Mouse (Mus musculus): Measurements from ENCODE around the gene Prickle3.

The Prickle3 gene

GRCm38 (mm10) chrX:7657221-7657639 lies at the start of gene Prickle3:
Gene Prickle3, plus strand, starts transcription at chrX:7657260.
- in situ Hi-C loops (cut with MboI, MseI): no loop called here

DNA sequence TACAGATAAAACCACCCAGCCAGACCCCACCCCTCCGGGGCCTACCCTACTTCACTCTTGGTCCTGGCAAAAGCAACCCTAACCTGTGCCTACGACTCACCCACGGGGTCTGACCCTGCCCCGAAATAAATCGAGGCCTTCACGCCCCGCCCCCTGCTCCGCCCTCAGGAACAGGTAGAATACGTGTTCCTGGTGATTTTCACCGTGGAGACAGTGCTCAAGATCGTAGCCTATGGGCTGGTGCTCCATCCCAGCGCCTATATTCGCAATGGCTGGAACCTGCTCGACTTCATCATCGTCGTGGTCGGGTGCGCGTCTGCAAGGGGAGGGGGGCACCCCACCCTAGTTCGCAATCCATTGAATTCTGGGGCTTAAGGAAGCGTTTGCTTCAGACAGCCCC lies 47.0 kb upstream of the Prickle3 start:
- in situ Hi-C loops (cut with MboI, MseI): no loop called here

- in situ Hi-C loops (cut with MboI, MseI): no loop called here
These were observed 46.4 kb upstream of the Prickle3 start for GRCm38 (mm10) chrX:7610536-7611258.

DNA sequence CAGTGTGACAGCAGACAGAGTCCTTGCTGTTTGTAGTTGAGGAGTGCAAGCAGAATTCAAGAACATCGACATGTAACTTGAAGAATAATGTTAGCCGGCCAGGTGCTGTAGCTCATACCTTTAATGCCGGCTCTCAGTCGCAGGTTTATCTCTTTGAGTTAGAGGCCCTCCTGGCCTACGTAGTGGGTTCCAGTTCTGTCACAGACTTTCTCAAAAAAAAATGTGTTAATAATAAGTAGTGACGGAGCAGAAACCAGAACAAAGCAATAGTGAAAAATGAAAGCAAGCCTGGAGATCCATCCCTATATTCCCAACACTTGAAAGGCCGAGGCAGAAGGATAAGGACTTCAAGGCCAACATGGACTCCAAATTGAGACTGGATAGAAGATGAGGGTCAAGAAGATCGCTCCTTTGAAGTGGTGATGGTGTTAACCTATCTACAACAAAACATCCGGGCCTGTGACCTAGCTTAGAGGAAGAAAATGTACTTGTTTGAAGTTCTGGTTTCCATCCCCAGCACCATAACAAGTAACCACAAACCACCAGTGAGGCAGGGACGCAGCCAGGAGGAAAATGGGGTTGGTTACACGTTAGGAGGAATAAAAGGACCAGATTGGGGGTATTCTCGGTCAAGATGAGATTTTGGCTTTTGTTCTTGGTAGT lies 39.0 kb upstream of the Prickle3 start:
- in situ Hi-C loops (cut with MboI, MseI): no loop called here

- in situ Hi-C loops (cut with MboI, MseI): no loop called here
These were observed 24.5 kb upstream of the Prickle3 start for GRCm38 (mm10) chrX:7632560-7632959.

GRCm38 (mm10) chrX:7635101-7635500 lies 22.0 kb upstream of the Prickle3 start:
- in situ Hi-C loops (cut with MboI, MseI): no loop called here

- in situ Hi-C loops (cut with MboI, MseI): no loop called here
These were observed 18.5 kb upstream of the Prickle3 start, which contains the start of gene Syp for GRCm38 (mm10) chrX:7638401-7639091. Gene Syp, plus strand, starts transcription at chrX:7638471.

- in situ Hi-C loops (cut with MboI, MseI): loop anchor here in 1 of 2 experiments (5.0 kb wide), 1 partner anchor 62 kb away; no protein-coding TSS in a partner anchor
These were observed 17.3 kb upstream of the Prickle3 start for GRCm38 (mm10) chrX:7639536-7640325.

DNA sequence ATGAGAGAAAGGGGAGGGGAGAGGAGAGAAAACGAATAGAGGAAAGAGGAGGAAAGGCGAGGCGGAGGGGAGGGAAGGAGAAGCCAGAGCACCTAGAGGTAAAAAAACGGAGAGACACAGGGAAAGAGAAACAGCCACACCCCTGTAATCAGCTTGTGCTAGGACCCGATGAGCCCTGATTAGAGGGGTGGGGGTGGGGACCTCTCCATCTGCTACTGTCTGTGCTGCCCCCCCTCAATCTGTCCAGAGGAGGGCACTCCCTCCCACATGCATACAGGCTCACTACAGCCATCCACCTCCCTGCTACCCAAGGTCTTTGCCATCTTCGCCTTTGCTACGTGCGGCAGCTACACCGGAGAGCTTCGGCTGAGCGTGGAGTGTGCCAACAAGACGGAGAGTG lies 16.3 kb upstream of the Prickle3 start:
- in situ Hi-C loops (cut with MboI, MseI): loop anchor here in 1 of 2 experiments (5.0 kb wide), 1 partner anchor 63 kb away; no protein-coding TSS in a partner anchor

DNA sequence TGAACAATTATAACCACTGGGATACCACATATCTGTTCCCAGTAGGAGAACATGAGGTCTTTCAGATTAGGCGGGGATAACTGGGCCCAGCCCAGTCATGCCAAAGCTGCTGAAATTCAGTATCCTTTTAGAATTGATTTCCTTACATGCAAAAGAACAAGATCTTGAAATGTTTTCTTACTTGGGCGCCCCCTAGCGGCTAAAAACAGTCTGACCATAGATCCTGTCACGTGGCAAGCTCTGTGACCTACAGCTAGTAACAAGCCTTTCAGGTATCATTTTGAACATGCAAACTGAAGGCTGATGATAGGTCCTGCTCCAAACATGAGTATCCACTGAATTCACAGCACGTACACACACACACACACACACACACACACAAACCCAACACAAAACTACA lies 11.7 kb upstream of the Prickle3 start:
- in situ Hi-C loops (cut with MboI, MseI): no loop called here

DNA sequence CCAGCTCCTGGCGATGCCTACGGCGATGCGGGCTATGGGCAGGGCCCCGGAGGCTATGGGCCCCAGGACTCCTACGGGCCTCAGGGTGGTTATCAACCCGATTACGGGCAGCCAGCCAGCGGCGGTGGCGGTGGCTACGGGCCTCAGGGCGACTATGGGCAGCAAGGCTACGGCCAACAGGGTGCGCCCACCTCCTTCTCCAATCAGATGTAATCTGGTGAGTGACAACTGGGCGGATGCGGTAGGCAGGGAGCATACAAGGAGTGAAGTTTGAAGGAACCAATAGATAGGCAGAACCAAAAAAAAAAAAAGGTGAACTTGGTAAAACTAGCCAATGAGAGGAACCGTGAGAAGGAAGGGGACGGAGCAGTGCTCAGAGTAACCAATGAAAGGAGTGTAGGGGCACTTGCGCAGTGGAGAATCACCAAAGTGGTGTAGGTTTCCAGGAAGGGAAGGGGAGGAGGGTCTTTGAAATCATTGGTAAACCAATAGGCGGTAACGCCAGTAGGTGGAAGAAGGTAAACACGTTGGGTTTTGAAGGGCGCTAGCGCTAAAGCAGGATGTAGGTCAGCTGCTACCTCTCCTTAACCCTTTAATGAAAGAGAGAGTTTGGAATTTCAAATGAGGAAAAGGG lies 8.3 kb upstream of the Prickle3 start:
- in situ Hi-C loops (cut with MboI, MseI): no loop called here

- in situ Hi-C loops (cut with MboI, MseI): no loop called here
These were observed 1.1 kb downstream of the Prickle3 start for GRCm38 (mm10) chrX:7658031-7658784.

DNA sequence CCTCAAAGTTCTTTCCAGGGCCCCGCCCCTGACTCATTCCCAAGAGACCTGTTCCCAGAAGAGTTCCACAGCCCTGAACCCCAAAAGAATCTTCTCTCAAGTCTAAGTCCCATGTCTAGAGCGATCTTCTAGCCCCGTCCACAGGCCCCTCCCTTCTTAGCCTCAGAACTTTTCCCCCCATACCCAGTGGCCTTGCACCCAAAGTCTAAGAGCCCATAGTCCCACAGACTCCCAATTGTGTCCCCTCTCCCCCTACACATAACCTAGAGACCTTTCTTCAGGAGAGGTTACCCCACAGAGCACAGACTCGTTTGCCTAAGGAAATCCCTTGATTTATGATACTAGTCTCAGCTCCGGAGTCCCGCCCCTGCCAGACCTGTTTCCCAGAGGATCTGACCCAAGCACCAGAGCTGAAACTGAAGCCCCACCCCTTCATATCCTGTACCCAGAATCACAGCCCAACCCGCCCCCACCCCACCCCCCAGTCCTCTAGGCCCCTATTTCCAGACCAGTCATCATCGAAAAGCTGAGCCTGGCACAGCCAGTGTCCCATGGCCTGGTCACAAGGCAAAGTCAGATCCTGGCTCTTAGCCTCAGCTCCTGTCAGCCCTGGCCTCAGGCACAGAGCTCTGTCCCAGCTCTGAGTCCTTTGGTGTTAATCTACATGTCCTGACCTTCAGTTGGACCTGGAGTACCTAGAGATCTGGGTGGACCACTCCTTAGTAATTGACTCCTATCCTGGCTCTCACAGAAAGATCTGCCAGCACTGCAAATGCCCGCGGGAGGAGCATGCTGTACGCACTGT lies 1.9 kb downstream of the Prickle3 start:
- in situ Hi-C loops (cut with MboI, MseI): no loop called here

DNA sequence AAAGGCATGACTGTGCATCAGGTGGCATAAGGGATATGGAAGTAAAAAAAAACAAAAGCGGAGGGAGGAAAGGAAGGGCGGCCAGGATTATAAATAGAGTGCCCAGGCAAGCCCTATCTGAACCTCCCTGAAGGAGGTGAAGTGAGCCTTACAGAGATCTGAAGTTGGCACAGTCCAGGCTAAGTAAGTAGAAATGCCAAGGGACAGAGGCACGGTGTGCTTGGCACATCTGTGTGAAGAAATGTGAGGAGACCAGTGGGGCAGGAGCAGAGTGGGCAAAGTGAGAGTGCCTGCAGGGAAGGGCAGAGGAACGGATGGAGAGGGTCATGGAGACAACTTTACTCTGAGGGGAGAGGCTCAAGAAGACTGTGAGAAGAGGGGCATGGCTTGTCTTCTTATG lies 4.0 kb downstream of the Prickle3 start:
- in situ Hi-C loops (cut with MboI, MseI): no loop called here

- in situ Hi-C loops (cut with MboI, MseI): no loop called here
These were observed 5.9 kb downstream of the Prickle3 start for GRCm38 (mm10) chrX:7662936-7663335.

DNA sequence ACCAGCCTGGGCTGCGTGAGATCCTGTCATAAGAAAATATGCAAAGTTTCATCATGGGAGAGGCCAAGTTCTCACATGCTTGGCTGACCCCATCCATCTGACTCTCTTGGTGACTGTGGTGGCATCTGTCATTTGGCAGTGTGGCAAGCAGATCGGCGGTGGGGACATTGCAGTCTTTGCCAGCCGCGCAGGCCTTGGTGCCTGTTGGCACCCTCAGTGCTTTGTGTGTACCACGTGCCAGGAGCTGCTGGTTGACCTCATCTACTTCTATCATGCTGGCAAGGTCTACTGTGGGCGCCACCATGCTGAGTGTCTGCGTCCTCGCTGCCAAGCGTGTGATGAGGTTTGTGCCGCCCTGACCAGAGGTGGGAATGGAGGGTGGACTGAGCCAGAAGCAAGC lies 7.7 kb downstream of the Prickle3 start:
- in situ Hi-C loops (cut with MboI, MseI): no loop called here

DNA sequence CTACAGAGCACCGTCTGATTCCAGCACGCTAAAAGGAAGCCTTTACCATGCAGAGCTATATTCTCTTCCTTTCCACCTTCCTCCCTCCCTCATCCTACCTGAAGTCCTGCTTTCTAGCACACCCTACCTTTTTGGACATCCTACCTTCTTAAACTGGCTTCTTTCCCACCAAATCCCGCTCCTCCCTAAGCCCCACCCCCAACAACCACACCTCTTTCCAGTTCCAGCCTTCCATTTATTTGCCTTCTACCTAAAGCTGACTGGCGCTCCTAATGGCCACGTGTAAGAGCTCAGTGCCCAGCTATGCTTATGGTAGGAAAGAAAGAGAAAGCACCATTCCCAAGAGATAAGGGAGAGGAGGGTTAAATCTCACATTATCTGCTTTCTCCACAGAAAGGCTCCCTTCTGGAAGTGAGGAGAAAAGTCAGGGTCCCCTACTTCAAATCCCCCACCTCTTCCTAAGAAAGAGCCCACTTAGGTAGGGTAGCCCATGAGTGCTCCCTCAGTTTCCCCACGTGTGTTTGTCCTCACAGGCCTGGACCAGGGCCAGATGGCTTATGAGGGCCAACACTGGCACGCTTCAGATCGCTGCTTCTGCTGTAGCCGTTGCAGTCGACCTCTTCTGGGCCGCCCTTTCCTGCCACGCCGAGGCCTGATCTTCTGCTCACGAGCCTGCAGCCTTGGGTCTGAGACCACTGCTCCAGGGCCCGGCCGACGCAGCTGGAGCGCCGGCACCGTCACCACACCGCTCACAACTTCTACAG lies 8.9 kb downstream of the Prickle3 start:
- in situ Hi-C loops (cut with MboI, MseI): no loop called here

DNA sequence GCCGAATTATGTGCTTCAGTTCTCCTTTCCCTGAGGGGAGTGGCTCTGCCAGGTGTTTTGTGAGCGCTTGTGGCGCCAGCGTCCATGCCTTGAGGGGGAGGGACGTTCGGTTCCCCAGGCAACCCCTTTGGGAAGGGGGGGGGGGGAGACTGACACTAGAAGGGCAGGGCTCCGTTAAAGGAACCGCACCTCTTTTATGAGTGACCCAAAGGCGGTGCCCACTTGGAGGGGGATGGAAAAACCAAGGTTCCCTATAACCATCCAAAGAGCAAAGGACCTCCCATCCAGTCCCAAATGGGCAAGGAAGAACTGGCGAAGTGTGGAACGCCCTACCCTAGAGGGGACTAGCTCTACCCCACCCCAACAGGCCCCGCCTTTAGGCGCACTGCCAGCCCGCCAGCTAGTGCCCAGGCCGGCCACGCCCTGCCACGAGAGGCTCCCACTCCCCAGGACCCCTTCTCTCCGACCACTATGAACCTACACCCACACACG lies 13.4 kb downstream of the Prickle3 start:
- in situ Hi-C loops (cut with MboI, MseI): no loop called here

Measured in T-helper 17 cell (primary cell).